Mouse (Mus musculus) thymus, postnatal 25 days (tissue): ENCODE measurements at regions not wholly inside any gene's neighbourhood (a gene's known extent, or its start where the extent isn't known, plus 50 kb on each side); places are given as distances from the start of the nearest gene placed in this dataset.

ENCODE experiments used
- DNase-seq: peaks from one replicate; pipeline ENCODE4 v3.0.0; 2022

DNA sequence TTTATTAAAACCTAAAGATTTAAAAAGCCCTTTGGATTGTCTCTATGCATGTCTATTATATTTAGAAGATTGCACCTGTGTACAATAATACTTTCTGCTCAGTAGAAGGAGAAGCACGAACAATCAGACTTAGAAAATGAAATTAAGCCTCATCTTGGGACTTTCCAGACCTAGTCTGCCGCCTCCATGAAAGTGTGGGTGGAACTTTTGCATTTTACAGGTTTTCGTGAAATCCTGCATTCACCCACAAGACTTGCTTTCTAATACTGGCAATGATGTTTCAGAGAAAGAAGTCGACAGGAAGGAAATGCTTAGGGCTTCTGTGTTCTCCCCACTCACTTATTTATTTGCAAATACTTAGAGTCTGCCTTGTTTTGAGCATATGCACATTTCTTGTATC, 58.3 kb upstream of the Zfp770 start:
- DNase-seq = no peak
